Mouse (Mus musculus): ENCODE measurements around the gene Spns3. TPM values are rescaled to one million over a fixed set of nuclear protein-coding genes. Genes with fewer than 3 reads are reported as not detected.

Gene Spns3
- polyA plus RNA-seq, 1 experiment = 15.4 TPM

DNA sequence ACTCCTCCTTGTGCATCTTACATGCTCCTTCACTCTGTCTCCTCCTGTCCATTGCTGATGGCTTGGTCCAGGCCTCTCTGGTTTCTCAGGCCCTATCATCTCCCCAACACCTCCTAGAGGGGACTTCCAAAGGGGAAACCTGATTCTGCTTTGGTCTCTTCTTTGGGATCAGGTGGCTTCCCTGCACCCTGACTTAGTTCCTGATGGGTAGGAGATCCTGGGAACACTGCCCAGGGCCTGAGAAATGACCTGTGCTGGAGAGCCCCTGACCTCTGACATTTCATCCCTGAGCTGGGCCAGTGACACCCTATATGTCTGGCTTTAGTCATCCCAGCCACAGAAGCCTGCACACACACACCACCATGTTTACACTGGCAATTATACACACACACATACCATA, 42.7 kb downstream of the Spns3 start:
- Histone ChIP-seq H3K4me3 (ENCODE audit: control insufficient read depth, insufficient read depth, low read length) (no peak overlapping the region), H3K4me1 (replicated peaks; ENCODE audit: control insufficient read depth, insufficient read depth, low read length) (no peaks in the 10 kb centered on the region)

DNA sequence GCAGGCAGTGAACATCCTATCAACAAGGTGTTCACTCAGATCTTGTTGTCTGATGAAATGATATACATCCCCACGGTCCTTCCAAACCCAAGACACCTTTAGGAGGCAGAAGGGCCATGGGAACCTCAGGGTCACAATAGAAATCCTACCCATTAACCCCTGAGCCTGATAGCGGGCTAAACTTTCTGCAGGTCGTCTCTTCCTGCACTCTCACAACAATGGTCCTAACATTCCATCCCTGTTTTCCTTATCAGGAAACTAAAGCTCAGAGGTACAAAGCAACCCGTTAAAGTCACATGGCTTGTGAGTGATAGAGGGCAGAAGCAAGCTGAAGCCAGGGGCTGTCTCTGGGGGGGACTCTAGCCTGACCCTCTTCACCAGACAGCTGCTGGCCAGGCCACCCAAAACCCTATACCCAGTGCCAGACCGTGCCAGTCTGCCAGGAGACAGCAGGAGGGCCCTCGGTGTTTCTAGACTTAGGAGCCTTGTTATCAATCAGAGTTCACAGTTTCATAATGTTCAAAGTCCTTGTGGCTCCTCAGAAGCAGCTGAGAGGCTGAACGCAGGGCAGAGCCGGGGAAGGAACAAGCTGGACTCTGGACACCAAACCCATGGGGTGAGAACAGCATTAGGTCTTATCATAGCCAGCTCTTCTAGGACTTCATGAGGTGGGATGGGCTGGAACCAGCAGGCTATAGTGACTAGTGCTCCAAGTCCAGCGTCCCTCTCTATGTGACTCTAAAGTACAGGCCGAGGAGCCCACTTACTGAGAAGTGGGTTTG, 46.1 kb downstream of the Spns3 start:
- H3K36me3 ChIP-seq (ENCODE audit: control insufficient read depth, insufficient read depth, low read length) = no peaks in the 10 kb centered on the region
- H3K27ac ChIP-seq (ENCODE audit: control insufficient read depth, insufficient read depth, low read length) = no peak overlapping the region
- no peak overlapping the region for H3K4me3 ChIP-seq (ENCODE audit: control insufficient read depth, insufficient read depth, low read length)
- no peaks in the 10 kb centered on the region for H3K27me3 ChIP-seq (ENCODE audit: control insufficient read depth, insufficient read depth, low read length)
- TF ChIP-seq CTCF (IDR thresholded peaks at IDR 0.05; ENCODE audit: borderline replicate concordance, control insufficient read depth, extremely low read depth, insufficient read depth, low read length, poor library complexity) = no peak
- TF ChIP-seq POLR2A (IDR thresholded peaks at IDR 0.05; ENCODE audit: control insufficient read depth, extremely low read depth, insufficient read depth, low read length, poor library complexity) = no peak
- 92% methylated on average over 10 of the region's 10 CpGs for WGBS
- DNase-seq = no peak
- H3K4me1 ChIP-seq (replicated peaks; ENCODE audit: control insufficient read depth, insufficient read depth, low read length) = no peaks in the 10 kb centered on the region

More for the DNA sequence above, 42.7 kb downstream of the Spns3 start:
- TF ChIP-seq CTCF (IDR thresholded peaks at IDR 0.05; ENCODE audit: borderline replicate concordance, control insufficient read depth, extremely low read depth, insufficient read depth, low read length, poor library complexity) = no peak
- no peak for TF ChIP-seq POLR2A (IDR thresholded peaks at IDR 0.05; ENCODE audit: control insufficient read depth, extremely low read depth, insufficient read depth, low read length, poor library complexity)
- Histone ChIP-seq H3K36me3 (ENCODE audit: control insufficient read depth, insufficient read depth, low read length) (no peaks in the 10 kb centered on the region), H3K27me3 (ENCODE audit: control insufficient read depth, insufficient read depth, low read length) (no peaks in the 10 kb centered on the region), H3K27ac (ENCODE audit: control insufficient read depth, insufficient read depth, low read length) (no peak overlapping the region)
- no peak for DNase-seq

- DNase-seq = no peak
- no peak overlapping the region for H3K4me3 ChIP-seq (ENCODE audit: control insufficient read depth, insufficient read depth, low read length)
- H3K27ac ChIP-seq (ENCODE audit: control insufficient read depth, insufficient read depth, low read length) = no peak overlapping the region
- TF ChIP-seq POLR2A (IDR thresholded peaks at IDR 0.05; ENCODE audit: control insufficient read depth, extremely low read depth, insufficient read depth, low read length, poor library complexity) = no peak
- no peak for TF ChIP-seq CTCF (IDR thresholded peaks at IDR 0.05; ENCODE audit: borderline replicate concordance, control insufficient read depth, extremely low read depth, insufficient read depth, low read length, poor library complexity)
- no peaks in the 10 kb centered on the region for H3K36me3 ChIP-seq (ENCODE audit: control insufficient read depth, insufficient read depth, low read length)
- no peaks in the 10 kb centered on the region for H3K4me1 ChIP-seq (replicated peaks; ENCODE audit: control insufficient read depth, insufficient read depth, low read length)
- WGBS = 65% methylated on average over 5 of the region's 5 CpGs
- no peaks in the 10 kb centered on the region for H3K27me3 ChIP-seq (ENCODE audit: control insufficient read depth, insufficient read depth, low read length)
Measured at GRCm38 (mm10) chr11:72503501-72503921, 46.8 kb downstream of the Spns3 start.

DNA sequence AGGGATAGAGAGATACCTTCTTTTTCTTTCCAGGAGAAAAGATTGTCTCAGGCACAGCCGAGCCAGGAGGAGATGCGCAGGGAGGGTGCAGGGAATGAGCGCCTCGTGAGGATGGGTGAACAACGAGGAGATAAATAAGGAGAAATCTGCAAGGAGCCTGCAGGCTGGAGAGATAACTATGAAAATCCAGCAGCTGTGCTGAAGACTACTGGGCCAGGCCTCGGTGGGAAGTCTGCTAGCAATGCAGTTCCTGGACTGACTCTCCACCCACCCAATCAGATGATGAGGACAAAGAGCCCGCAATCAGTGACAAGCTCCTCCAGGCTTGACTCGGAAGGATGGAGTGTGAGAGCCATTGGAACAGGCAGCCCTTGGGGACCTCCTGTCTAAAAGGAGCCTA, 48.1 kb downstream of the Spns3 start:
- Histone ChIP-seq H3K27me3 (ENCODE audit: control insufficient read depth, insufficient read depth, low read length) (no peaks in the 10 kb centered on the region), H3K4me1 (replicated peaks; ENCODE audit: control insufficient read depth, insufficient read depth, low read length) (no peaks in the 10 kb centered on the region), H3K4me3 (ENCODE audit: control insufficient read depth, insufficient read depth, low read length) (no peak overlapping the region), H3K36me3 (ENCODE audit: control insufficient read depth, insufficient read depth, low read length) (no peaks in the 10 kb centered on the region), H3K27ac (ENCODE audit: control insufficient read depth, insufficient read depth, low read length) (no peak overlapping the region)
- TF ChIP-seq CTCF (IDR thresholded peaks at IDR 0.05; ENCODE audit: borderline replicate concordance, control insufficient read depth, extremely low read depth, insufficient read depth, low read length, poor library complexity) (no peak), POLR2A (IDR thresholded peaks at IDR 0.05; ENCODE audit: control insufficient read depth, extremely low read depth, insufficient read depth, low read length, poor library complexity) (no peak)
- no peak for DNase-seq
- WGBS = 85% methylated on average over 8 of the region's 8 CpGs

DNA sequence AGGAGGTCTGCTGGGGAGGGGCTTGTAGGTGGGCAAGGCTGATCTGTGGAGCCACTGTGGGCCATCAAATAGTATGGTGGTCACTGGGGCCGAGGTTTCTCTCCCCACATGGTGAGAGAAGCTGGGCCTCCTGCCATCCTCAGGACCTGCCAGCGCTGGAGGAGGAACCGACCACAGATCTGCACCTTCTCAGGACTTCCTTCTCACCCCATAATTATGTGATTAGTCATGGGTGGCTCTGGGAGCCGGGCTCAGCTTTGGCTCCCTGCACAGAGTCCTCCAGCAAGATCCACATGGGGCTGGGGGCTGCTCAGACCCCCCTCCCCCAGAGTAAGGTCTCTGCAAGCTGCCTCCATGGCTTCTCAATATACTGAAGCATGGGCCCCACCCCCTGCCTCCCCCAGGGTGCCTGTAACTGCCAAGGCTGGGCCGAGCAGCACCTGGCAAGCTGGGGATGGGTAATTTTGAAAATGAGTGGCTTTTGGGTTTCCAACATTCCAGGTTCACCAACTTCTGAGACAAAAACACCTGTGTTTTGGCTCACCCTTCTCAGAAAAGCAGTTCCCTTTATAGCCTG, 48.8 kb downstream of the Spns3 start:
- no peaks in the 10 kb centered on the region for H3K4me1 ChIP-seq (replicated peaks; ENCODE audit: control insufficient read depth, insufficient read depth, low read length)
- DNase-seq = no peak
- no peak overlapping the region for H3K4me3 ChIP-seq (ENCODE audit: control insufficient read depth, insufficient read depth, low read length)
- no peaks in the 10 kb centered on the region for H3K27me3 ChIP-seq (ENCODE audit: control insufficient read depth, insufficient read depth, low read length)
- no peaks in the 10 kb centered on the region for H3K36me3 ChIP-seq (ENCODE audit: control insufficient read depth, insufficient read depth, low read length)
- H3K27ac ChIP-seq (ENCODE audit: control insufficient read depth, insufficient read depth, low read length) = no peak overlapping the region
- TF ChIP-seq POLR2A (IDR thresholded peaks at IDR 0.05; ENCODE audit: control insufficient read depth, extremely low read depth, insufficient read depth, low read length, poor library complexity) (no peak), CTCF (IDR thresholded peaks at IDR 0.05; ENCODE audit: borderline replicate concordance, control insufficient read depth, extremely low read depth, insufficient read depth, low read length, poor library complexity) (no peak)
- WGBS = 27% methylated on average over 5 of the region's 5 CpGs

- no peak for DNase-seq
- no peaks in the 10 kb centered on the region for H3K27me3 ChIP-seq (ENCODE audit: control insufficient read depth, insufficient read depth, low read length)
- 95% methylated on average over 4 of the region's 4 CpGs for WGBS
- no peaks in the 10 kb centered on the region for H3K36me3 ChIP-seq (ENCODE audit: control insufficient read depth, insufficient read depth, low read length)
- TF ChIP-seq POLR2A (IDR thresholded peaks at IDR 0.05; ENCODE audit: control insufficient read depth, extremely low read depth, insufficient read depth, low read length, poor library complexity) = no peak
- TF ChIP-seq CTCF (IDR thresholded peaks at IDR 0.05; ENCODE audit: borderline replicate concordance, control insufficient read depth, extremely low read depth, insufficient read depth, low read length, poor library complexity) = no peak
- H3K27ac ChIP-seq (ENCODE audit: control insufficient read depth, insufficient read depth, low read length) = no peak overlapping the region
- no peak overlapping the region for H3K4me3 ChIP-seq (ENCODE audit: control insufficient read depth, insufficient read depth, low read length)
- no peaks in the 10 kb centered on the region for H3K4me1 ChIP-seq (replicated peaks; ENCODE audit: control insufficient read depth, insufficient read depth, low read length)
Measured at GRCm38 (mm10) chr11:72500139-72500538, 50.2 kb downstream of the Spns3 start.
